Mouse (Mus musculus) testis, postnatal 10 days (tissue): ENCODE data around the gene 5730507C01Rik.
"Not testable (repeated sequence)": the region's sequence is repeated elsewhere in the genome, so short reads cannot be mapped to it uniquely, and the experiment has no call there.

ENCODE experiments used
- DNase-seq: peaks from one replicate; pipeline ENCODE4 v3.0.0; 2021; ENCODE audit warnings: low spot score

The 5730507C01Rik gene

GRCm38 (mm10) chr12:18514171-18514570 lies at the start of gene 5730507C01Rik:
Gene 5730507C01Rik (plus strand): TSS chr12:18514510.
- peak; percentile 74 for DNase-seq

- DNase-seq = not testable (repeated sequence)
Measured at GRCm38 (mm10) chr12:18514616-18515015, 306 bp downstream of the 5730507C01Rik start.

- DNase-seq = peak; percentile 32
Measured at GRCm38 (mm10) chr12:18515077-18515476, 767 bp downstream of the 5730507C01Rik start.
